ENCODE assay signal across 11 mouse cellular contexts in the genomic region with DNA sequence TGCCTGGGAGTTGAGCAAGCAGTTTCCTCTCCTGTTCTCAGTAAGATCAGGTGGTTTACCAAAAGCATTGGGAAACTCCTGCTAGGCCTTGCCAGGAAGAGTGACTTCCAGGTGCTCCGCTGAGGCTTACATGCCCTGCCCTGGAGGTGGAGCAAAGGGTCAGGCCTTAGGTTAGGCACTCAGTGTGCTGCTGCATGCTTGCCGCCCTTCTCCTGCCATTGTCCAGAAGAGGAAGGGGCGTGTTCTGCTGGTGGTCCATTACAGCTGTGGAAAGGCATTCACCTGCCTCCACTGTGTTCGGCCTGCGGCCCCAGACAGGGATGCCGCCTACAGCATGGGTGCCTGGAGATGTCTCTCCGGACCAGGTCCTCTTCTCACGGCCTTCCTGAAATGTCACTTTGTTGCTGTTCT. TPM values are rescaled to one million over a fixed set of nuclear protein-coding genes. Genes with fewer than 3 reads are reported as not detected.
A peak's percentile ranks its signal among the peaks of the same experiment; 100 is the strongest.
DNase-seq lines count a peak whose midpoint lies in the region; ATAC-seq and TF ChIP-seq lines count a peak whose summit lies in the region.
"Had no signal": no experiment of that assay in that cellular context is flagged by ENCODE, and none has a peak within 500 bp of the region (broad histone marks: within the 10 kb centered on the region; RNA-seq: fewer than 3 reads in every experiment).

No protein-coding gene starts in this region.

- H3K27me3 ChIP-seq in kidney, adult 2 months (replicated peaks; ENCODE audit: control insufficient read depth, insufficient read depth, low read length) = no peaks in the 10 kb centered on the region
- H3K27me3 ChIP-seq in heart, embryonic 10.5 days (ENCODE audit: insufficient read depth, poor library complexity, severe bottlenecking) = no peaks in the 10 kb centered on the region
- no peaks in the 10 kb centered on the region for H3K27me3 ChIP-seq in liver, embryonic 11.5 days (replicated peaks; ENCODE audit: control insufficient read depth, insufficient read depth, low read length)
- H3K27me3 ChIP-seq in stomach, embryonic 15.5 days (replicated peaks) = no peaks in the 10 kb centered on the region
- H3K27me3 ChIP-seq: CH12.LX; midbrain, embryonic 12.5 days had no signal

- WGBS in kidney, adult 2 months = 90% methylated on average over 8 of the region's 8 CpGs
- 66% methylated on average over 8 of the region's 8 CpGs for WGBS in heart, embryonic 10.5 days
- 83% methylated on average over 8 of the region's 8 CpGs for WGBS in liver, embryonic 11.5 days
- 81% methylated on average over 8 of the region's 8 CpGs for WGBS in stomach, embryonic 15.5 days

- H3K4me2 ChIP-seq in liver, embryonic 11.5 days = no peak overlapping the region
- no peak overlapping the region for H3K4me2 ChIP-seq in stomach, embryonic 15.5 days
- H3K4me2 ChIP-seq: midbrain, embryonic 12.5 days had no signal

- no peaks in the 10 kb centered on the region for H3K4me1 ChIP-seq in kidney, adult 2 months (ENCODE audit: control insufficient read depth, insufficient read depth, low read length)
- H3K4me1 ChIP-seq in heart, embryonic 10.5 days = peaks cover 42% of the 10 kb centered on the region
- peaks cover 25% of the 10 kb centered on the region for H3K4me1 ChIP-seq in liver, embryonic 11.5 days (replicated peaks; ENCODE audit: control insufficient read depth, insufficient read depth, low read length)
- 0 out of 2 replicates have a peak, but pooled peaks cover 4% of the 10 kb centered on the region for H3K4me1 ChIP-seq in stomach, embryonic 15.5 days

- H3K4me3 ChIP-seq in kidney, adult 2 months (ENCODE audit: insufficient read depth, low read depth, low read length) = no peak overlapping the region
- H3K4me3 ChIP-seq in heart, embryonic 10.5 days = no peak overlapping the region
- H3K4me3 ChIP-seq in liver, embryonic 11.5 days (ENCODE audit: low read depth, low read length) = no peak overlapping the region
- H3K4me3 ChIP-seq in stomach, embryonic 15.5 days (replicated peaks) = no peak overlapping the region
- H3K4me3 ChIP-seq: midbrain, embryonic 12.5 days had no signal

- DNase-seq in kidney, postnatal 10 days = peak; percentile 20
- DNase-seq in kidney, adult 2 months = no peak
- no peak for DNase-seq in heart, embryonic 10.5 days (ENCODE audit: low spot score)
- DNase-seq in liver, embryonic 11.5 days (ENCODE audit: low spot score) = no peak
- DNase-seq in cerebellum, adult 11 months = no peak
- DNase-seq in cerebellum, adult 9-11 months = no peak
- no peak for DNase-seq in right cerebral cortex, adult 2 months (ENCODE audit: low spot score in 2 of 2)

- ATAC-seq in liver, embryonic 11.5 days (replicated peaks; ENCODE audit: low FRiP score) = no peak
- ATAC-seq in stomach, embryonic 15.5 days (ENCODE audit: insufficient read depth, low FRiP score, low read depth) = no peak
- ATAC-seq: hindbrain, embryonic 16.5 days had no signal

- H3K27ac ChIP-seq in kidney, adult 2 months (ENCODE audit: insufficient read depth, low read depth, low read length) = no peak overlapping the region
- H3K27ac ChIP-seq in heart, embryonic 10.5 days = peak overlapping the region; percentile 85
- H3K27ac ChIP-seq in liver, embryonic 11.5 days (ENCODE audit: low read depth, low read length) = 0 out of 2 replicates have a peak overlapping the region, but pooled peaks have one; percentile 70
- peak overlapping the region; percentile 80 for H3K27ac ChIP-seq in stomach, embryonic 15.5 days
- H3K27ac ChIP-seq: midbrain, embryonic 12.5 days had no signal

- TF ChIP-seq POLR2A in kidney, adult 2 months (IDR thresholded peaks at IDR 0.05; ENCODE audit: low read depth, low read length) = no peak

- H3K9ac ChIP-seq in liver, embryonic 11.5 days (ENCODE audit: low read depth, low read length) = no peak overlapping the region
- no peak overlapping the region for H3K9ac ChIP-seq in stomach, embryonic 15.5 days
- H3K9ac ChIP-seq: midbrain, embryonic 12.5 days had no signal

- TF ChIP-seq CTCF in kidney, adult 2 months (conservative IDR thresholded peaks at IDR 0.05; ENCODE audit: insufficient read depth, insufficient read length, low read depth, low read length) = no peak

- no peaks in the 10 kb centered on the region for H3K9me3 ChIP-seq in heart, embryonic 10.5 days
- no peaks in the 10 kb centered on the region for H3K9me3 ChIP-seq in liver, embryonic 11.5 days (ENCODE audit: control insufficient read depth, low read length)
- no peaks in the 10 kb centered on the region for H3K9me3 ChIP-seq in stomach, embryonic 15.5 days
- H3K9me3 ChIP-seq: midbrain, embryonic 12.5 days had no signal

- H3K36me3 ChIP-seq in kidney, adult 2 months (ENCODE audit: control insufficient read depth, insufficient read depth, low read length) = no peaks in the 10 kb centered on the region
- peaks cover 16% of the 10 kb centered on the region for H3K36me3 ChIP-seq in heart, embryonic 10.5 days
- H3K36me3 ChIP-seq in liver, embryonic 11.5 days (ENCODE audit: control insufficient read depth, insufficient read depth, low read length) = peaks cover 5% of the 10 kb centered on the region; the same call in 1 of the 2 replicates
- H3K36me3 ChIP-seq in stomach, embryonic 15.5 days = no peaks in the 10 kb centered on the region

RNA-seq across cellular contexts. Expression of a gene that starts 9.6 kb away (rescaled TPM):
- polyA plus RNA-seq in kidney, adult 2 months (2012; rRNA removed) = 8.2 and 9.2 TPM in 2 replicates
- 0.90 and 0.99 TPM in 2 replicates for polyA plus RNA-seq in heart, embryonic 10.5 days (2016; fragmentation: Nextera tagmentation; extraction: Ambion mirVana)
- 0.25 and 0.45 TPM in 2 replicates for polyA plus RNA-seq in liver, embryonic 11.5 days (2014; fragmentation: Nextera tagmentation; extraction: Ambion mirVana)
- polyA plus RNA-seq in stomach, embryonic 15.5 days (2015; fragmentation: Nextera tagmentation; extraction: Ambion mirVana) = 6.0 and 6.6 TPM in 2 replicates

RNA-seq across cellular contexts. Expression of a gene that starts 16.9 kb away (rescaled TPM):
- 0.38 and 0.62 TPM in 2 replicates for polyA plus RNA-seq in kidney, adult 2 months (2012; rRNA removed)
- 0.40 TPM in 1 of 2 replicates, not detected in the other for polyA plus RNA-seq in heart, embryonic 10.5 days (2016; fragmentation: Nextera tagmentation; extraction: Ambion mirVana)
- 3.4 and 4.4 TPM in 2 replicates for polyA plus RNA-seq in liver, embryonic 11.5 days (2014; fragmentation: Nextera tagmentation; extraction: Ambion mirVana)
- polyA plus RNA-seq in stomach, embryonic 15.5 days (2015; fragmentation: Nextera tagmentation; extraction: Ambion mirVana) = 3.2 and 7.8 TPM in 2 replicates
- polyA plus RNA-seq: hindbrain, embryonic 16.5 days; midbrain, embryonic 12.5 days had no signal

RNA-seq across cellular contexts. Expression of a gene that starts 44.0 kb away (rescaled TPM):
- polyA plus RNA-seq in kidney, adult 2 months (2012; rRNA removed) = 14.1 and 15.1 TPM in 2 replicates
- 18.3 and 25.1 TPM in 2 replicates for polyA plus RNA-seq in heart, embryonic 10.5 days (2016; fragmentation: Nextera tagmentation; extraction: Ambion mirVana)
- polyA plus RNA-seq in liver, embryonic 11.5 days (2014; fragmentation: Nextera tagmentation; extraction: Ambion mirVana) = 22.6 and 26.1 TPM in 2 replicates
- polyA plus RNA-seq in stomach, embryonic 15.5 days (2015; fragmentation: Nextera tagmentation; extraction: Ambion mirVana) = 24.3 and 26.3 TPM in 2 replicates

RNA-seq across cellular contexts. Expression of a gene that starts 54.2 kb away (rescaled TPM):
- 0.43 and 0.56 TPM in 2 replicates for polyA plus RNA-seq in kidney, adult 2 months (2012; rRNA removed)
- polyA plus RNA-seq in heart, embryonic 10.5 days (2016; fragmentation: Nextera tagmentation; extraction: Ambion mirVana) = 0.64 and 5.0 TPM in 2 replicates
- 57.8 and 64.8 TPM in 2 replicates for polyA plus RNA-seq in liver, embryonic 11.5 days (2014; fragmentation: Nextera tagmentation; extraction: Ambion mirVana)
- polyA plus RNA-seq in stomach, embryonic 15.5 days (2015; fragmentation: Nextera tagmentation; extraction: Ambion mirVana) = 5.3 and 15.0 TPM in 2 replicates
